ENCODE assay signal across 30 mouse cellular contexts in genomic region chr16:76393267-76393666, GRCm38 (mm10).
"Had no signal": no experiment of that assay in that cellular context is flagged by ENCODE, and none has a peak within 500 bp of the region (broad histone marks: within the 10 kb centered on the region; RNA-seq: fewer than 3 reads in every experiment).

No protein-coding gene starts in this region.

- H3K9ac ChIP-seq: limb, embryonic 12.5 days; limb, embryonic 13.5 days; limb, embryonic 15.5 days; liver, embryonic 12.5 days; liver, embryonic 13.5 days; liver, embryonic 14.5 days; liver, embryonic 15.5 days; liver, postnatal 0 days; lung, embryonic 14.5 days; lung, embryonic 15.5 days; midbrain, embryonic 12.5 days; midbrain, embryonic 15.5 days; neural tube, embryonic 12.5 days had no signal

- H3K4me1 ChIP-seq: limb, embryonic 10.5 days; limb, embryonic 12.5 days; limb, embryonic 13.5 days; limb, embryonic 15.5 days; liver, embryonic 12.5 days; liver, embryonic 13.5 days; liver, embryonic 15.5 days; lung, embryonic 15.5 days; midbrain, embryonic 12.5 days; midbrain, embryonic 15.5 days; neural tube, embryonic 12.5 days had no signal

- H3K27ac ChIP-seq: left cerebral cortex, adult 2 months; limb, embryonic 10.5 days; limb, embryonic 12.5 days; limb, embryonic 13.5 days; limb, embryonic 15.5 days; liver, embryonic 12.5 days; liver, embryonic 13.5 days; liver, embryonic 14.5 days; liver, embryonic 15.5 days; lung, embryonic 15.5 days; macrophage; midbrain, embryonic 10.5 days; midbrain, embryonic 12.5 days; midbrain, embryonic 15.5 days; neural tube, embryonic 12.5 days had no signal

- H3K4me3 ChIP-seq: left cerebral cortex, adult 2 months; limb, embryonic 10.5 days; limb, embryonic 12.5 days; limb, embryonic 13.5 days; limb, embryonic 15.5 days; liver, embryonic 12.5 days; liver, embryonic 13.5 days; liver, embryonic 15.5 days; lung, embryonic 15.5 days; megakaryocyte, embryonic 14.5 days; midbrain, embryonic 10.5 days; midbrain, embryonic 12.5 days; midbrain, embryonic 15.5 days; myocyte; neural tube, embryonic 12.5 days had no signal

- ATAC-seq: liver, embryonic 12.5 days; liver, postnatal 0 days; lung, postnatal 0 days; midbrain, embryonic 15.5 days; midbrain, embryonic 16.5 days had no signal

- H3K36me3 ChIP-seq: limb, embryonic 10.5 days; limb, embryonic 12.5 days; limb, embryonic 13.5 days; limb, embryonic 15.5 days; liver, embryonic 12.5 days; liver, embryonic 13.5 days; liver, embryonic 15.5 days; lung, embryonic 15.5 days; midbrain, embryonic 10.5 days; midbrain, embryonic 12.5 days; midbrain, embryonic 15.5 days; neural tube, embryonic 12.5 days had no signal

- H3K9me3 ChIP-seq: limb, embryonic 10.5 days; limb, embryonic 12.5 days; limb, embryonic 13.5 days; limb, embryonic 15.5 days; liver, embryonic 12.5 days; liver, embryonic 13.5 days; liver, embryonic 15.5 days; lung, embryonic 15.5 days; megakaryocyte, embryonic 14.5 days; midbrain, embryonic 10.5 days; midbrain, embryonic 12.5 days; midbrain, embryonic 15.5 days; neural tube, embryonic 12.5 days had no signal

- DNase-seq: left cerebral cortex, postnatal 4 days; liver; liver, embryonic 13.5 days; liver, postnatal 0 days; lung, adult 18-20 months; lung, embryonic 14.5 days; lung, postnatal 10 days; lung, postnatal 14 days; lung, postnatal 36 days; lung, postnatal 4 days; midbrain, embryonic 14.5 days had no signal

- H3K4me2 ChIP-seq: limb, embryonic 12.5 days; limb, embryonic 13.5 days; limb, embryonic 15.5 days; liver, embryonic 11.5 days; liver, embryonic 12.5 days; liver, embryonic 13.5 days; liver, embryonic 15.5 days; lung, embryonic 14.5 days; lung, embryonic 15.5 days; midbrain, embryonic 12.5 days; midbrain, embryonic 15.5 days; neural tube, embryonic 12.5 days had no signal

- H3K27me3 ChIP-seq: limb, embryonic 12.5 days; limb, embryonic 13.5 days; limb, embryonic 15.5 days; liver, embryonic 12.5 days; liver, embryonic 13.5 days; liver, embryonic 15.5 days; lung, embryonic 15.5 days; megakaryocyte, embryonic 14.5 days; midbrain, embryonic 12.5 days; midbrain, embryonic 15.5 days; neural tube, embryonic 12.5 days had no signal
